Mouse (Mus musculus) B cell, adult 2 months (primary cell): ENCODE measurements at regions not wholly inside any gene's neighbourhood (a gene's known extent, or its start where the extent isn't known, plus 50 kb on each side); places are given as distances from the start of the nearest gene placed in this dataset.
A peak's percentile ranks its signal among the peaks of the same experiment; 100 is the strongest.

Experiments used
- DNase-seq, 2 experiments: peaks; one replicate each; pipeline ENCODE4 v3.0.0; 2022

DNA sequence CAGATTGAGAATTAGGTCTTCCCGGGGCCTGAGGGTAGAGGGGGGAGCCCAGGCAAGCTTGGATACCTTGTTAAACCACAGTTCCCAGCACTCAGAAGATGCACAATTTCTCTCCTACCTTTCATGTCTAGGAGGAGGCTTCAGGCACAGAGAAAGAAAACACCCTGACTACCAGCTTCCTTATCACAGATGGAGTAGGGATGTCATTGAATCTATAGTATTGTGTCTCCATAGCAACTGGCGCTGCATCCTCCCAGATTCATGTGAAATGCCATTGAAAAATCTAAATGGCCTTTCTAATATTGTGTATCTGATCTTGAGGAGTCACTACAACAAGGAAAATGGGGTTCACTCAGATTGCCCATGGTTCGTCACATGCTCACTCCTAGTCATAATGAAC, 88.8 kb upstream of the Zkscan2 start:
- no peak for DNase-seq

- no peak for DNase-seq
These were observed 73.5 kb upstream of the Zkscan2 start for GRCm38 (mm10) chr7:123573721-123574120.

DNA sequence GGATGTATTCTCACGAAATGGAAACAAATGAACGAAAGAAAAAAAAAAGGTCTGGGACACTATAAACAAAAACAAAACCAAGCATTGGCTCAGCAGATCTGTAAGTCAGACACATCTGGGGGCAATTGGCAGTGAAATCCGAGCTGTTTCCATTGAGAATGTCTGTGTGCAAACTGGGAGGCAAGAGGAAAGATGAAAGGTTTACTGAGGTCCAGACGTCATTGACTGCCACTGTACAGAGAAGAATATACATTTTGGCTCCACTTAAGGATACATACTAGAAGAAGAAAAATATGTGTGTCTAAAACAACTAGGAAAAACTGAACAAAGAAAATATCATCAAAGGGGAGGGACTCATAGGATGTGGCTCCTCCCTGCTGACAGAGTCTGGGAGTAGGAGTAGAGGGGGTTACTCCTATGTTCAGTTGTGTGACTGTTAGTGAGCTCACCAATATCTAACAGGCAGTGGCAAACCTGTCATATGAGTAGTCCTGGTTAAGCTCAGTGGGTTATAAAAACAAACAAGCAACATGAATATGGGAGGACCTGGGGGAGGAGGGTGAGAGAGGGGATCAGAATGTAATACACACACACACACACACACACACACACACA, 72.2 kb upstream of the Zkscan2 start:
- no peak for DNase-seq

GRCm38 (mm10) chr7:123566264-123566663, 66.0 kb upstream of the Zkscan2 start:
- DNase-seq, result peak in 1 of 2 experiments; percentile 2

GRCm38 (mm10) chr7:123559544-123559943, 59.3 kb upstream of the Zkscan2 start:
- DNase-seq, result no peak
